Mouse (Mus musculus) cortical plate, adult 2 months (tissue): ENCODE data around the gene Cebpe. TPM values are rescaled to one million over a fixed set of nuclear protein-coding genes. Genes with fewer than 3 reads are reported as not detected.
A peak's percentile ranks its signal among the peaks of the same experiment; 100 is the strongest.

Source experiments
- H3K27ac ChIP-seq: fragments of 200-500 bp; 2 replicates; pipeline ENCODE4 v1.5.1; 2012; ENCODE audit warnings: low read length, control low read depth, inconsistent platforms; ENCODE audit not compliant: insufficient read depth
- H3K4me1 ChIP-seq: fragments of 200-500 bp; 2 replicates; pipeline ENCODE4 v1.6.1; 2011; ENCODE audit warnings: low read length; ENCODE audit not compliant: control insufficient read depth, insufficient read depth
- H3K4me3 ChIP-seq: fragments of 200-500 bp; 2 replicates; pipeline ENCODE4 v1.5.1; 2011; ENCODE audit warnings: mild to moderate bottlenecking, low read length, control low read depth; ENCODE audit not compliant: insufficient read depth
- CTCF ChIP-seq: fragments of 200-500 bp; IDR thresholded peaks from 2 replicates; pipeline ENCODE4 v1.5.1; 2011; ENCODE audit warnings: mild to moderate bottlenecking, control low read depth, low read length; ENCODE audit not compliant: insufficient read depth; ENCODE audit errors: extremely low read depth
- POLR2A ChIP-seq: fragments of 200-500 bp; IDR thresholded peaks from 2 replicates; pipeline ENCODE4 v1.6.1; 2011; ENCODE audit warnings: mild to moderate bottlenecking, low read length, control low read depth; ENCODE audit not compliant: insufficient read depth; ENCODE audit errors: extremely low read depth
- polyA plus RNA-seq: library from polyadenylated mRNA; depleted of rRNA; stranded (reverse); fragments of >200 nt; gene quantifications from 2 replicates; pipeline ENCODE4 v1.2.3, GENCODE M21; 2012

The Cebpe gene
- polyA plus RNA-seq, 1 experiment = not detected

DNA sequence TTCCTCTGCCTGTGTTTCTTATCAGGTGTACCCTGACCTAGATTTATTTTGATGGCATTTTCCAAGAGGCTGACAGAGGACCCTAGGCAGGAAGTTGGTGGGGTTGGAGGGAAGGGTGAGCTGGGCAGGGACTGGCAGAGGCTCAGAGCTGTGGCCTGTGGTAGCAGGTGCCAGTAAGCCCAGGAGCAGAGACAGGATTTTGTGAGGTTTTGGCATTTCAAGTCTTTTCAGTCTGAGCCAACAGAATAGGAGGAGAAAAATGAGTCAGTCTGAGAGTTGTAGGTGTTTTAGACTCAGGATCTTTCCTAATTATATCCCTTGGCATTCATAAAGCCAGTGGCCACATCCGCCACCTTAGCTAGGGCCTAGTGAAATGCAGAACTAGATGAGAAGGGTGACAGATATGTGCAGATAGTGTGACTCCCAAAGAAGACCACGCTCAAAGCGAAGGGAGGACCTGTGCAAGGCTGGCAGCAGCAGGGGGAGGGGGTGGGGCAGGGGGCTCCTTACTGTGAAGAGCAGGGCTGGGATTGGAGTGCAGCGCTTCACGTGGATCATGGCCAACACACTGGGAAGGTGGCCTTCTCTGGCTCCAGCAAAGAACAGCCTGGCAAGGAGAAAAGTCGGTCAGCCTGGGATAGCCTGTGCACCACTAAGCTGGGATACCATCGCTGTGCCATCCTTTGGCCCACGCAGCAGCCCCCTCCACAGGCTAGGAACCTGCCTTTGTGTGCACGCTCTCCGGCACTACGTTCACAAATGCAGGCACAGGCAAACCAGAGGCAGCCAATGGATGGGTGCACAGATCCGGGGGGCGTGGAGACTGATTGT, 17.1 kb upstream of the Cebpe start:
- TF ChIP-seq CTCF = no peak
- no peak for TF ChIP-seq POLR2A
- H3K27ac ChIP-seq = peak overlapping the region; percentile 45

DNA sequence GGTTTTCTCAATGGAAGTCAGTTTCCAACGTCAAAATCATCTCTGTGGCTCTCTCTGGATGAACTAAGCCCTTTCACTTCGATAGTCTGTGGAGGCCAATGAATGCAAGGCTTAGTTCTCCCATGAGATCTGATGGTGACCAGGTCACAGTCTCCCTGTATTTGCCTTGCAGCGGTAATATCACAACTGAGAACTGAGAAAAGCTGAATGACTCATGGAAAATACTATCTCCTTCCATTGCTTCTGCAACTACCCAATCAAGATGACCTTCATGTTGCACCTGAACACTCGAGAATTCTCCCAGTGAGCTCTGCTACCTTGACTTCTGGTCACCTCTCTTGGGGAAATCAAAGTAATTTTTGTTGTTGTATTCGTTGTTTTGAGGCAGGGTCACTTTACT, 15.6 kb upstream of the Cebpe start:
- Histone ChIP-seq H3K27ac (no peak overlapping the region), H3K4me1 (peaks cover 4% of the 10 kb centered on the region; the same call in 1 of the 2 replicates), H3K4me3 (no peak overlapping the region)
- TF ChIP-seq POLR2A = no peak
- no peak for TF ChIP-seq CTCF

More for the DNA sequence above, 17.1 kb upstream of the Cebpe start:
- no peak overlapping the region for H3K4me3 ChIP-seq
- peaks cover 4% of the 10 kb centered on the region; the same call in 1 of the 2 replicates for H3K4me1 ChIP-seq

DNA sequence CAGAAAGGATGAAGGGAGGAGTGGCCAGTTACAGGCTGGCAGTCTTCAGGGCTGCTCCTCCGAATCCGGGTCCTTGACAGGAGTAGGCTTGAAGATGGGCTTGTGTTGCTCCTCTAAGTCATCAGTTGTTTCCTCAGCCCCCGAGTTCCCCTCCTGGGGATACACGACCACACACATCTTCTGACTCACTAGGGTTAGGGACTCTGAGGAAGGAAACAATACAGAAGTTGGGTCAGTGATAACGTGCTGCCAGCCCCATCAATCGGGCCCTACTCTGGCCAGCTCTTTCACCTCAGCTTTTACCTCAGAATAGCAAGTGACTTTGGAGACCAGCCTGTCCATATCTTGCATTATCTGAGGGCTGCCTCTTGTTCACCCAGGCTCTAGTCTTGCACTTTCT, 12.1 kb upstream of the Cebpe start:
- H3K27ac ChIP-seq = no peak overlapping the region
- no peaks in the 10 kb centered on the region; the same call in 1 of the 2 replicates for H3K4me1 ChIP-seq
- no peak overlapping the region for H3K4me3 ChIP-seq
- TF ChIP-seq POLR2A = no peak
- TF ChIP-seq CTCF = no peak

DNA sequence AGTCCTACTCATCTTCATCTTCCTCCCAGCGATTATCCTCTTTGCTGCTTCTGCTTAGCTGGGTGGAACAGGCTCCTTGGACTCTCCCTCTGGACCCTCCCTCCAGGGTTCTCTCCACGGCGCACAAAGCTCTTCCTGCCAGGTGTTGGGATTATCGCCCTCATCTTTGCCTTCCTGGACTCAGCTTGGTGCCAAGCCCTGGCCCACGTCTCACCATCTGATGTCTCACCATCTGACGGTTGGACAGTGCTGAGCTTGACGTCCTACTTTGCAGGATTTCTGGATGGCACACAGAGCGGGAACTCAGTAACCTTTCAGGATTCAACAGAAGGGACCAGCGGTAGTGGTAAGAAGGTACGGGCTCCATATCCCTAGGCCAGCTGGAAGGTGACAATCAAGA, 9.7 kb upstream of the Cebpe start:
- no peak for TF ChIP-seq CTCF

DNA sequence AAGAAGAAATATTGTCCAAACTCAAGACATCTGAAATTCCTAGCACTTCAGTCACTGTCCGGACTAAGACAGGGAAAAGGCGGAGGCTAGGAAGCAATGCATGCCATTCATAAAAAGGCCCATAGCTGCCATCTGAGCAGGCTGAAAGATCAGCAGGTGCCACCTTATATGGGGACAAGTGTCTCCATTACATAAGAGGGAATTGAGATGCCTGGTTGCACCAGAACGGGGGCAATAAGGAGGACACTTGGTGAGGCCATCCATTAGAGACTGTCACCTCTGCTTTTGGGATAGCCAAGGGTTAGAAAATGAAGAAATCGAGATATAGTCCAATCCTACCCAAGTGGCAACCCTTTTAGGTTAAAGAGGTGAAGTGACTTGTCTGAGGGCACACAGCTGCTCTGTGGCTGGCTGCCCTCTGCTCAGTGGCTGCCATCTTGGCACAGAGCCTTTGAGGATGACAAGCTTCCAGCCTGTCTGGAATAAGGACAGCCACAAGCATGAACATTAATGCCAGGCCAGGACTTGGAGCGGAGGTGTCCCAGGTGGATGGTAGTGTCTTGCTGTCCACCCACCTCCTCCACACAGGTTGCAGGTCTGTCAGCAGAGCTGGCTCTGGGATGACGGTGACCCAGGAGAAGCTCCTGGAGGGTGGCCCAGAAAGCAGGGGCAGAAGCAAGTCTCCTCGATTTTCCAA, 8.8 kb upstream of the Cebpe start:
- Histone ChIP-seq H3K27ac (no peak overlapping the region), H3K4me3 (no peak overlapping the region), H3K4me1 (no peaks in the 10 kb centered on the region)
- TF ChIP-seq POLR2A = no peak; the same call in 1 of the 2 replicates
- no peak for TF ChIP-seq CTCF

More for the DNA sequence above, 9.7 kb upstream of the Cebpe start:
- no peak overlapping the region for H3K4me3 ChIP-seq
- H3K4me1 ChIP-seq = no peaks in the 10 kb centered on the region
- H3K27ac ChIP-seq = no peak overlapping the region

DNA sequence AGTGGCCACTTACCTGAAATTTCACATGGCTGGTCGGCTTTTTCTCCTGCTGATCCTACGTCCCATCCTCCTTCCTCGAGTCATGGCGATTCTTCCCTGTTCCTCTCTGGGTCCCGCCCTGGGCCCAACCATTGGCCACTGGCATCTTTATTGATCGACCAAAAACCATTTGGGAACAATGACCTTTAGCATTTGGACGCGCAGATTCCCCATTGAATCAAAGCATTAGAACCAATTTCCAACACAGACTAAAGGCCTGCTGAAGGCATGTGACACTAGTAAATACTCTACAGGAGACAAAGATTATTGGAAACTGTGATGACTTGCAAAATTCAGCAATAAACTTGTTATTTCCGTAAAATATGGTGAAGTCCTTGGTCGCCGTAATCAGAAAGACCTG, 8.1 kb upstream of the Cebpe start:
- Histone ChIP-seq H3K4me1 (no peaks in the 10 kb centered on the region), H3K27ac (no peak overlapping the region), H3K4me3 (no peak overlapping the region)
- no peak for TF ChIP-seq POLR2A
- TF ChIP-seq CTCF = no peak

DNA sequence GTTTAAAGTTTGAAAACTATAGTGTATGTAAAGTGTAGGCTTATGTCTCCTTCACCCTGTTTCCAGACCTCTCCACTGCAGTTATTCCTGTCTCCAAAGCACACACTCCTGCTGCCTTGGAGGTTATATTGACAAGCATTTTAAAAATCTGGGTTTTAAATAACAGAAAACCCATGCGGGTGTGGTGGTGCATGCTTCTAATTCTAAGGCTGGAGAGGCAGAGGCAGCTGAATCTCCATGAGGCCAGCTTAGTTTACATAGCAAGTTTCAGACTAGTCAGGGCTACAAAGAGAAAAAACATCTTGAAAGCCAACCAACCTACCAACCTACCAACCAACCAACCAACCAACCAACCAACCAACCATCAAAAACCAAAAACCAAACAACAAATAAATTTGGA, 3.4 kb upstream of the Cebpe start:
- TF ChIP-seq POLR2A = no peak
- TF ChIP-seq CTCF = no peak
- H3K4me3 ChIP-seq = no peak overlapping the region
- H3K4me1 ChIP-seq = peaks cover 1% of the 10 kb centered on the region; the same call in 1 of the 2 replicates
- no peak overlapping the region for H3K27ac ChIP-seq

DNA sequence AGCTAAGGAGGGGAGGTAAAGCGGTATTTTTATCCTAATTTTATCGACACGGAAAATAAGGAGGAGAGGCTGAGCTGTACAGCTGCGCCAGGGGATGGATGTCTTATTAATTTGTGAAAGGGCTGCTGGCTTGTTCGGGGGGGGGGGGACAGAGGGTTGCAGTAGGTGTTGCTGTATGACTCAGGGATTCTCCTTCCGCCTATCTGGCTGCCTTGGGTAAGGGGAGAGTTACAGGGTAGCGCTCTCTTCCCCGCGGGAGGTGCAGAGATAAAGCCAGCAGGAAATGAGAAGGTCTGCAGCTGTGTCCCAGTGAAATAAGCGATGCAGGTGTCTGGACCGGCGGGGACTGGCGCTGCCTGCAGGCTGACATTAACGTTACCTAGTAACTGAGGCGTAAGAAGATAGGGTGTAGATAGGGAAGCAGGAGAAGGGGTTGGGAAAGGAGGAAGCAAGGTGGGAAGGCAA, 2.7 kb upstream of the Cebpe start:
- no peak overlapping the region for H3K27ac ChIP-seq
- H3K4me3 ChIP-seq = peak overlapping the region; percentile 44
- TF ChIP-seq CTCF = no peak
- TF ChIP-seq POLR2A = no peak
- H3K4me1 ChIP-seq = peaks cover 1% of the 10 kb centered on the region; the same call in 1 of the 2 replicates

DNA sequence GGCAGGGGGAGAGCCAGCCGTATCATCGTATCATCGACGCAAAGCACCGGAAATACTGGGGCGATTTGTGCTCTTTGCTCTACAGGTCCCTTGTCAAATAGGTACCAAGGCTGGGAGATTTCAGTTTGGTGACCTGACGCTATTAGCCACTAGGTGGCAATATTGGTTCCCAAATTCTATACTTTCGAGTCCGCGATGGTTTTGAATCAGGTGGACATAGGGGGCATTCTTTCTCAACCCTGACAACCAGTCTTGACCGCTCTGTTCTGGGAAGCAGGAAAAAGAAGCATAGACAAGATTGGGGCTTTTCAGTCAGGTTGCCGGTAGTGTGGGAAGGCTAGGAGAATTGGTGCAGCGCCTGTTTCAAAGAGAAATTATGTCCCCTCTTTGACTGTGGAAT, 2.1 kb upstream of the Cebpe start:
- Histone ChIP-seq H3K4me1 (peaks cover 1% of the 10 kb centered on the region; the same call in 1 of the 2 replicates), H3K4me3 (peak overlapping the region; percentile 44), H3K27ac (no peak overlapping the region)
- TF ChIP-seq POLR2A (no peak), CTCF (peak; percentile 66)
